Mouse (Mus musculus) C2C12 (cell line): Measurements from ENCODE around the gene Hipk4.

Source experiments
- CTCF ChIP-seq: IDR thresholded peaks from one replicate; pipeline ENCODE4 v1.5.1; 2011; ENCODE audit not compliant: control insufficient read depth, insufficient read depth, insufficient read length
- MAX ChIP-seq: IDR thresholded peaks from one replicate; pipeline ENCODE4 v1.6.1; 2011; ENCODE audit warnings: mild to moderate bottlenecking, control low read depth
- MYOD1 ChIP-seq: IDR thresholded peaks from one replicate; pipeline ENCODE4 v1.6.1; 2011; ENCODE audit warnings: low read depth; ENCODE audit not compliant: control insufficient read depth, insufficient read length
- USF1 ChIP-seq: IDR thresholded peaks from one replicate; pipeline ENCODE4 v1.6.1; 2011; ENCODE audit warnings: low read depth, mild to moderate bottlenecking, control low read depth, moderate library complexity

DNA sequence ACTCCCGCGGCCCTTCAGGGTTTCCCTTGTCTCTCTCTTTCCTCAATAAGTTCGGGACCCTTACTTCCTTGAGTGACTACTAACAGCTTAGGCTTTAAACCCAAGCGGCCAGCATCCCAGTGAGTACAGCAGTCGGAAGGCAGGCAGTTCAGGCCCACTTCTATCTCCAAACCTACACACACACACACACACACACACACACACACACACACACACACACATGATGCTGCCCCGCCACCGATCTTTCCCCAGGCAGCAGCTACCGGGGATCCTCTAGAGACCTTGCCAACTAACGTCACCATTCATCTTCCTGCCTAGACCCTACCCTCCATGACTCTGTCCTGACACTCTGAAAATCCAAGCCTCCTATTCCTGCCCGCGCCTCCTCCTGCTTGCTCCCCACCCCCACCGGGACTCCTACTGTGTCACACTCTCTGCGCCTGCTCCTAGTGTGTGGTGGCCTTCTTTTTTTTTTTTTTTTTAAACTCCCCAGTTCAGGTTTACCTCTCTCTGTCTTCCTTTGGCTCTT is 35.3 kb upstream of the Hipk4 start:
- TF ChIP-seq CTCF, result no peak
- TF ChIP-seq MYOD1, result no peak
- no peak for TF ChIP-seq MAX
- TF ChIP-seq USF1, result no peak
